Mouse (Mus musculus): Measurements from ENCODE around the gene Slc47a2. TPM values are rescaled to one million over a fixed set of nuclear protein-coding genes. Genes with fewer than 3 reads are reported as not detected.

The Slc47a2 gene
- polyA plus RNA-seq, 1 experiment from 2014 or later: not detected

- Histone ChIP-seq H3K27me3 (ENCODE audit: control insufficient read depth, insufficient read depth, low read length) (no peaks in the 10 kb centered on the region), H3K4me1 (replicated peaks; ENCODE audit: control insufficient read depth, insufficient read depth, low read length) (no peaks in the 10 kb centered on the region), H3K4me2 (replicated peaks) (no peak overlapping the region), H3K9me3 (ENCODE audit: control insufficient read depth, low read length) (no peaks in the 10 kb centered on the region), H3K27ac (no peak overlapping the region), H3K9ac (no peak overlapping the region), H3K36me3 (replicated peaks; ENCODE audit: control insufficient read depth, insufficient read depth) (no peaks in the 10 kb centered on the region), H3K4me3 (replicated peaks; ENCODE audit: low read length) (no peak overlapping the region)
- WGBS: 84% methylated on average over 2 of the region's 2 CpGs
- ATAC-seq (ENCODE audit: low FRiP score): no peak
- no peak for DNase-seq (ENCODE audit: low spot score)
Measured at GRCm38 (mm10) chr11:61297901-61298300, 44.8 kb downstream of the Slc47a2 start.

- ATAC-seq (ENCODE audit: low FRiP score) (no peak), DNase-seq (ENCODE audit: low spot score) (no peak)
- Histone ChIP-seq H3K4me3 (replicated peaks; ENCODE audit: low read length) (no peak overlapping the region), H3K4me1 (replicated peaks; ENCODE audit: control insufficient read depth, insufficient read depth, low read length) (no peaks in the 10 kb centered on the region), H3K36me3 (replicated peaks; ENCODE audit: control insufficient read depth, insufficient read depth) (no peaks in the 10 kb centered on the region), H3K27me3 (ENCODE audit: control insufficient read depth, insufficient read depth, low read length) (no peaks in the 10 kb centered on the region), H3K27ac (no peak overlapping the region), H3K4me2 (replicated peaks) (no peak overlapping the region), H3K9ac (no peak overlapping the region), H3K9me3 (ENCODE audit: control insufficient read depth, low read length) (no peaks in the 10 kb centered on the region)
- WGBS: 86% methylated on average over 2 of the region's 2 CpGs
Measured at GRCm38 (mm10) chr11:61297326-61297725, 45.3 kb downstream of the Slc47a2 start.

GRCm38 (mm10) chr11:61296556-61296955 lies 46.1 kb downstream of the Slc47a2 start:
- Histone ChIP-seq H3K4me1 (replicated peaks; ENCODE audit: control insufficient read depth, insufficient read depth, low read length) (no peaks in the 10 kb centered on the region), H3K36me3 (replicated peaks; ENCODE audit: control insufficient read depth, insufficient read depth) (no peaks in the 10 kb centered on the region), H3K9ac (no peak overlapping the region), H3K27me3 (ENCODE audit: control insufficient read depth, insufficient read depth, low read length) (no peaks in the 10 kb centered on the region), H3K27ac (no peak overlapping the region), H3K9me3 (ENCODE audit: control insufficient read depth, low read length) (no peaks in the 10 kb centered on the region), H3K4me2 (replicated peaks) (no peak overlapping the region), H3K4me3 (replicated peaks; ENCODE audit: low read length) (no peak overlapping the region)
- DNase-seq (ENCODE audit: low spot score) (no peak), ATAC-seq (ENCODE audit: low FRiP score) (no peak)
- 21% methylated on average over 1 of the region's 1 CpGs for WGBS

- DNase-seq (ENCODE audit: low spot score): no peak
- Histone ChIP-seq H3K36me3 (replicated peaks; ENCODE audit: control insufficient read depth, insufficient read depth) (no peaks in the 10 kb centered on the region), H3K27me3 (ENCODE audit: control insufficient read depth, insufficient read depth, low read length) (no peaks in the 10 kb centered on the region), H3K4me1 (replicated peaks; ENCODE audit: control insufficient read depth, insufficient read depth, low read length) (no peaks in the 10 kb centered on the region), H3K9ac (no peak overlapping the region), H3K9me3 (ENCODE audit: control insufficient read depth, low read length) (no peaks in the 10 kb centered on the region), H3K4me3 (replicated peaks; ENCODE audit: low read length) (no peak overlapping the region), H3K4me2 (replicated peaks) (no peak overlapping the region), H3K27ac (no peak overlapping the region)
- ATAC-seq (ENCODE audit: low FRiP score): no peak
- 95% methylated on average over 2 of the region's 2 CpGs for WGBS
Measured at GRCm38 (mm10) chr11:61295556-61295955, 47.1 kb downstream of the Slc47a2 start.

GRCm38 (mm10) chr11:61294431-61294830 lies 48.2 kb downstream of the Slc47a2 start:
- no peak overlapping the region for H3K9ac ChIP-seq
- DNase-seq (ENCODE audit: low spot score) (no peak), ATAC-seq (ENCODE audit: low FRiP score) (no peak)
- H3K9me3 ChIP-seq (ENCODE audit: control insufficient read depth, low read length): no peaks in the 10 kb centered on the region
- H3K27me3 ChIP-seq (ENCODE audit: control insufficient read depth, insufficient read depth, low read length): no peaks in the 10 kb centered on the region
- H3K27ac ChIP-seq: no peak overlapping the region
- WGBS: 84% methylated on average over 3 of the region's 3 CpGs
- no peaks in the 10 kb centered on the region for H3K36me3 ChIP-seq (replicated peaks; ENCODE audit: control insufficient read depth, insufficient read depth)
- no peak overlapping the region for H3K4me3 ChIP-seq (replicated peaks; ENCODE audit: low read length)
- H3K4me1 ChIP-seq (replicated peaks; ENCODE audit: control insufficient read depth, insufficient read depth, low read length): no peaks in the 10 kb centered on the region
- no peak overlapping the region for H3K4me2 ChIP-seq (replicated peaks)

GRCm38 (mm10) chr11:61293251-61293650 lies 49.4 kb downstream of the Slc47a2 start:
- no peak overlapping the region for H3K27ac ChIP-seq
- H3K9ac ChIP-seq: no peak overlapping the region
- no peak for ATAC-seq (ENCODE audit: low FRiP score)
- H3K27me3 ChIP-seq (ENCODE audit: control insufficient read depth, insufficient read depth, low read length): no peaks in the 10 kb centered on the region
- H3K36me3 ChIP-seq (replicated peaks; ENCODE audit: control insufficient read depth, insufficient read depth): no peaks in the 10 kb centered on the region
- WGBS: 28% methylated on average over 2 of the region's 2 CpGs
- H3K4me2 ChIP-seq (replicated peaks): no peak overlapping the region
- no peaks in the 10 kb centered on the region for H3K4me1 ChIP-seq (replicated peaks; ENCODE audit: control insufficient read depth, insufficient read depth, low read length)
- DNase-seq (ENCODE audit: low spot score): no peak
- no peaks in the 10 kb centered on the region for H3K9me3 ChIP-seq (ENCODE audit: control insufficient read depth, low read length)
- no peak overlapping the region for H3K4me3 ChIP-seq (replicated peaks; ENCODE audit: low read length)

GRCm38 (mm10) chr11:61284323-61284722 lies 58.3 kb downstream of the Slc47a2 start:
- no peaks in the 10 kb centered on the region for H3K36me3 ChIP-seq (replicated peaks; ENCODE audit: control insufficient read depth, insufficient read depth)
- no peaks in the 10 kb centered on the region for H3K9me3 ChIP-seq (ENCODE audit: control insufficient read depth, low read length)
- no peak overlapping the region for H3K4me2 ChIP-seq (replicated peaks)
- no peak for DNase-seq (ENCODE audit: low spot score)
- H3K27me3 ChIP-seq (ENCODE audit: control insufficient read depth, insufficient read depth, low read length): no peaks in the 10 kb centered on the region
- H3K27ac ChIP-seq: no peak overlapping the region
- ATAC-seq (ENCODE audit: low FRiP score): no peak
- no peak overlapping the region for H3K4me3 ChIP-seq (replicated peaks; ENCODE audit: low read length)
- no peaks in the 10 kb centered on the region for H3K4me1 ChIP-seq (replicated peaks; ENCODE audit: control insufficient read depth, insufficient read depth, low read length)
- WGBS: 85% methylated on average over 6 of the region's 6 CpGs
- H3K9ac ChIP-seq: no peak overlapping the region

- no peaks in the 10 kb centered on the region for H3K4me1 ChIP-seq (replicated peaks; ENCODE audit: control insufficient read depth, insufficient read depth, low read length)
- H3K4me2 ChIP-seq (replicated peaks): no peak overlapping the region
- 88% methylated on average over 10 of the region's 10 CpGs for WGBS
- DNase-seq (ENCODE audit: low spot score): no peak
- no peak for ATAC-seq (ENCODE audit: low FRiP score)
- H3K4me3 ChIP-seq (replicated peaks; ENCODE audit: low read length): no peak overlapping the region
- H3K9me3 ChIP-seq (ENCODE audit: control insufficient read depth, low read length): no peaks in the 10 kb centered on the region
- no peaks in the 10 kb centered on the region for H3K36me3 ChIP-seq (replicated peaks; ENCODE audit: control insufficient read depth, insufficient read depth)
- no peaks in the 10 kb centered on the region for H3K27me3 ChIP-seq (ENCODE audit: control insufficient read depth, insufficient read depth, low read length)
- H3K9ac ChIP-seq: no peak overlapping the region
- H3K27ac ChIP-seq: no peak overlapping the region
Measured at GRCm38 (mm10) chr11:61283414-61284049, 59.1 kb downstream of the Slc47a2 start.

GRCm38 (mm10) chr11:61278445-61279077 lies 64.1 kb downstream of the Slc47a2 start:
- H3K36me3 ChIP-seq (replicated peaks; ENCODE audit: control insufficient read depth, insufficient read depth): no peaks in the 10 kb centered on the region
- H3K27ac ChIP-seq: no peak overlapping the region
- H3K4me3 ChIP-seq (replicated peaks; ENCODE audit: low read length): no peak overlapping the region
- H3K4me2 ChIP-seq (replicated peaks): no peak overlapping the region
- H3K4me1 ChIP-seq (replicated peaks; ENCODE audit: control insufficient read depth, insufficient read depth, low read length): no peaks in the 10 kb centered on the region
- H3K27me3 ChIP-seq (ENCODE audit: control insufficient read depth, insufficient read depth, low read length): no peaks in the 10 kb centered on the region
- H3K9me3 ChIP-seq (ENCODE audit: control insufficient read depth, low read length): no peaks in the 10 kb centered on the region
- no peak for ATAC-seq (ENCODE audit: low FRiP score)
- no peak for DNase-seq (ENCODE audit: low spot score)
- 87% methylated on average over 8 of the region's 8 CpGs for WGBS
- no peak overlapping the region for H3K9ac ChIP-seq
